Mouse (Mus musculus) adrenal gland, adult (tissue): ENCODE measurements around the gene Bst2.

Source experiments
- DNase-seq, 2 experiments: peaks; one replicate each; pipeline ENCODE4 v3.0.0; 2022 to 2023; ENCODE audit warnings: low spot score in 1 of 2; ENCODE audit not compliant: inconsistent age in 2 of 2

The Bst2 gene

DNA sequence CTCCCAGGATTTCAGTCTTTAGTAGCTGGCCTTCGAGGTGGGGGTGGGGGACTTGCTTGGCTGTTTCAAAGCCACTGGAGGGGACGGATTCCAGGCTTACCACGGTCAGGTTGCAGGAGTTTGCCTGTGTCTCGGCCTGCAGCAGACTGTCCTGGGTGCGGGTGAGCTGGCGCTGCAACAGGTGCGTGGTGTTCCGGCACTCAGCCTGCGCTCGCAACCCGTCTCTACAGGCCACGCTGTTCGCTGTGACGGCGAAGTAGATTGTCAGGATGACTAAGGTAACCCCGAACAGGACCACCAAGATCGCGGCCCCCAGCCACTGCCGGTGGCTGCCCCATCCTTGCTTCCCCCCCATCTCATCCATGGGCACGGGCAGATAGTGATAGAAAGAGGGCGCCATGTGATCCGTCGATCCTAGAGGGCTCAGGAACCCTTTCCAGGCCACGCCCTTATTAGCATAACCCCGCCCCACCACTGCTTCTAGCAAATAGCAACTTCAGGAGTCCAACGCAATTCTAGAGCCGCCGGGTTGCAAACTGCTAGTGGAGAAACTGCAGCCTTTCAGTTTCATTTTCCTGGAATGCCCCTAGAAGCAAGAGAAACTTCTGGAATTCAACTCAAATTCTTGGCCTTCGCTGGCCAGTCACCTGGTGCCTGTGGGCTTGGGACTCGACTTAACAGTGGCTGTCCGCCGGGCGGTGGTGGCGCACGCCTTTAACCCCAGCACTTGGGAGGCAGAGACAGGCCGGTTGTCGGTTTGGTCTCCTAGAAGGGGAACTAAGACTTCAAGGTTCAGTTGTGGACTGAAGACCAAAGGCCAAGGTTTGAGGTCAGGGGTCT is at the start of gene Bst2:
Gene Bst2, minus strand, starts transcription at position 429 of the 840 bp plus-strand sequence.
- peak; percentile 92 to 98 for DNase-seq

DNA sequence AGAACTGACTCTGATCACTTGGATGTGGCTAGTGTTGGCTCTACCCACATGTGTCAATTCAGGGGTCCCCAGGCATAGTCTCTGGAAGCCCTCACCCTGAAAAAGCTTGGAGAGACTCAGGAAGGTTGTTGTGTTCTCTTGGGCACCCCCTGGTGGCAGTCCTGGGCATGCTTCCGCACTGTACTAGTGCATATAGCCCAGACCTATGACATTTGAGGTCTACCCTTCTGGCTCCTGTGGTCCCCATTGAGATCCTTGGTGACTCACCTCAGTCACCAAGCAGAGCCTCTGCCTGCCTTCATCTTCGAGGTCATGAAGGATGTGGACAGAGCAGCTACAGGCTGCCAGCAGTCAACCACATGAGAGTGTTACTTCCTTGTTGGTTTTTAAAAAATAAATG is 49.6 kb upstream of the Bst2 start:
- DNase-seq = peak; percentile 60 to 83

DNA sequence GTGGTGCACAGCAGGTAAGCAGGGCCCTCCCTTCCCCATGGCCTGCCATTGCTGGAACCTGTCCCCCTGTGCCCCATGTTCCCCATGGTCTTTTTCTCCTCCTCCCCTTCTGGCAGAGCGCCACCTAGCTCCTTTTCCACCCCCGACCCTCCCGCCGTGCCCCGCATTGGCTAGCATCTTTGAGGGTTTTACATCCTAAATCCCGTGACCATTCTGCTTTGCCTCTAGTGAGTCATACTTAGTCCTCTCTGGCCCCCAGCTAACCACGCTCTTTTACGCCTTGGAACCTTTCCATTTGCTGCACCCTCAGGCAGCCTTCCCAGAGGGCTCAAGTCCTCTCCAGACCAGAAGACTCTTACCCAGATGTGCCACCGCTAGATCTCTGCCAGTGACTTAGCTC is 42.9 kb upstream of the Bst2 start:
- peak in 1 of 2 experiments; percentile 62 for DNase-seq

DNA sequence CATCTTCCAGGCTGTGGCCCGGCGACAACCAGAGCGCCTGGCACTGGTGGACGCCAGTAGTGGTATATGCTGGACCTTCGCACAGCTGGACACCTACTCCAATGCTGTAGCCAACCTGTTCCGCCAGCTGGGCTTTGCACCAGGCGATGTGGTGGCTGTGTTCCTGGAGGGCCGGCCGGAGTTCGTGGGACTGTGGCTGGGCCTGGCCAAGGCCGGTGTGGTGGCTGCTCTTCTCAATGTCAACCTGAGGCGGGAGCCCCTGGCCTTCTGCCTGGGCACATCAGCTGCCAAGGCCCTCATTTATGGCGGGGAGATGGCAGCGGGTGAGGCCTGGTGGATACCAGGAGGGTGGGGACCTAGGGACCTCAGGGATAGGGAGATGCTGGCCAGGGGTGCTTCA is 42.2 kb upstream of the Bst2 start:
- peak; percentile 77 to 92 for DNase-seq

DNA sequence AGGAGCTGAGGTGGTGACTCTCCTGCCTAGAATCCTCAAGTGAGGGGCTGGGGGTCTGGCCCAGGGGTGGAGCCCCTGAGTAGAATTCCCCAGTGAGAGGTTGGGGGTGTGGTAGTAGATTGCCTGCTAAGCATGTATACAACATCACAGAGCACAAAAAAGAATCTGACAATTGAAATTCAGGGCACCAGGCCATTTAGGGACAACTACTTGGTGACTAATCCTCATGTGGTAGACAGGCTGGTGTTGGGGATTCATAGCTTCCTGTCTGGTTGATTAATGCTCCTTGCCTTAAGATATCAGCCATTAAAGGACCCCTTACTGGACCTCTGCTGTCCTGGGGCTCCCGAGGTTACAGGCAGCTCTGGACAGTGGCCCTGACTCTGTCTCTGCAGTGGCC is 41.8 kb upstream of the Bst2 start:
- DNase-seq = peak in 1 of 2 experiments; percentile 84

DNA sequence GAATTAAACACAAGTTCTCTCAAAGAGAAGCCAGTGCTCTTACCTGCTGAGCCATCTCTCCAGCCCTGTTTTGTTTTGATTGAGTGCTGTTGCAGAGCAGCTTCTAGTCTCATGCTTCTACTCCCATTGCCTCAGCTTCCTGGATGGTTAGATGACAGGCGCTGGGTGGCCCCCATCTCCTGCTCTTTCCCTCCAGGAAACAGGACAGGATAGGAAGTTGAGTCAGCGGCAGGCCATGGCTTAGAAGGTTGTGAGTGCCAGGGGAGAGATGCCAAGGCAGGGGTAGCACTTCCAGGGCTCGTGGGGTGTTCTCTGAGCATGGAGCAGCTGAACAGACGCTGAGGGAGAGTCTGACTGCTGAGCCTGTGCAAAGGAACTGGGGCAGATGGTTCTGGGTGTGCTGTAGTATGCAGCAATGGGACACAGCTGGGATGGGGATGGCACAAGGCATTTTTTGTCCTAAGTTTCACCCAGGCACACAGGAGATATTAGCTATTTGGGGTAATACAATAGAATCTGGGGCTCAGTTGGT is 40.7 kb upstream of the Bst2 start:
- no peak for DNase-seq

- peak in 1 of 2 experiments; percentile 68 for DNase-seq
Measured at GRCm38 (mm10) chr8:71575020-71575419, 37.8 kb upstream of the Bst2 start.

DNA sequence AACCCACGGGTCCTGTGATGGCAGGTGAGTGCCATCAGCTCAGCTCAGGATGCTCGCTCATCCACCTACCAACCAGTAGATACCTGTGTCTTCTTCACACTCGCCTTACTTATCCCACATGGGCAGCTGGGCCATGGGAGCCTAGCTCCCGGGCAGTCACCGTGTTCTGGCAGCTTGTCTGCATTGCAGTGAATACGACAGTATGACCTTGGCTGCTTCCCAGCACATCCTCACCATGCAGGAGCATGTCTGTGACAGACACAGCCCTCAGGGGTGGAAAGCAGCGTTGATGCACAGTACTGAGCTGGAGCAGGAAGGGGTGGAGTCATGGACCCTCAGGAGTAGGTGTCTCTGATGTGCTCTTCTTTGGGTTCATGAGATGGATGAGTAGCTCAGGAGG is 37.2 kb upstream of the Bst2 start:
- peak; percentile 76 to 82 for DNase-seq

DNA sequence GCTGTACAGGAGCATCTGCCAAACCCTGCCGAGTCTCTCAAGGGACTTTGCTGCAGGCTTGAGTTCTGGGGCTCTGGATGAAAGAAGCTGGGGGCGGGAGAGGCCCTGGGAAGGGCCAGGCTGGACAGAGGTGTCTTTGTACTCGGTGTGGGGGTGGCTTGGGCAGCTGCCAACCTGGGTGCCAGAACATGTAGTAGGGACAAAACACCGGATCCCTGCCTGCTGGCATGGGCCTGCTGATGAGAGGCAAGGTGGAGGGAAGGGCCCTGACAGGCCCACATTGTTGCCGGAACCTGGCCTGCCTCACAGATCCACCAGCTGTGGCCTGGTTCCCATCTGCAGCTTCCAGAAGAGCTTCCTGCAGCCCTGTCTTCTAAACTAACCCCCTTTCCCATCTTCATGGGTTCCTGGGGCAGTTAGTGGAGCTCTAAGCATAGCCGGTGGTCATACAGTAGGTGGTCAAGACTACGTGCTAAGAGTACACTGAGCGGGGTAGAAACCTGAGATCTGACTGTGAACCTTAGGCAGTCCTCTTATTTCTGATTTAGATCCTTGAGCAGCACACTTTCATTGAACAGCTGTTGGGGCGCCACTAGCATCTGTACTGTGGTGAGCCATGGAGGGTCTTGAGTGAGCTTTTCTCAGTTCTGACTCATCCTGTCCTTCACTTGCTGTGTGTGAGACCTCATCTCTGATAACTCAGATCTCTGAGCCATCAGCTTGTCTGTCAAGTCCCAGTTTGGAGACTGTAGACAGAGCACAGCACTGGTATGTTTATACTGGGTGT is 35.8 kb upstream of the Bst2 start:
- peak; percentile 75 to 82 for DNase-seq

DNA sequence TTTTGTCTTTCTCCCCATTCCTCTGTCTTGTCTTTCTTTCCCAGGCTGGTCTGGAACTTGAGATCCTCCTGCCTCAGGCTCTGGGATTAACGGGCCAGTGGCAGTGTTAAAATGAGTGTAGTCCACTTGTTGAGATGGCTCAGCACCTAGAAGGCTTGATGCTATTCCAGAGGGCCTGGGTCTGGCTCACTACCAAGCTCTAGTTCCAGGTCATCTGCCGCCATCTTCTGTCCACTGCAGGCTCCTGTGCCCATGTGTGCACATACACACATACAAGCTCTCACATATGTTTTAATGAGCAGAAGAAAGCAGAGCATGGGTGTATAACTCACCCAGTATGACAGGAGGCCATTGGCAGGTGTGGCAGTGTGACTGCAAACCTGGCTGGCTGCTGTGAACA is 34.8 kb upstream of the Bst2 start:
- DNase-seq = no peak

DNA sequence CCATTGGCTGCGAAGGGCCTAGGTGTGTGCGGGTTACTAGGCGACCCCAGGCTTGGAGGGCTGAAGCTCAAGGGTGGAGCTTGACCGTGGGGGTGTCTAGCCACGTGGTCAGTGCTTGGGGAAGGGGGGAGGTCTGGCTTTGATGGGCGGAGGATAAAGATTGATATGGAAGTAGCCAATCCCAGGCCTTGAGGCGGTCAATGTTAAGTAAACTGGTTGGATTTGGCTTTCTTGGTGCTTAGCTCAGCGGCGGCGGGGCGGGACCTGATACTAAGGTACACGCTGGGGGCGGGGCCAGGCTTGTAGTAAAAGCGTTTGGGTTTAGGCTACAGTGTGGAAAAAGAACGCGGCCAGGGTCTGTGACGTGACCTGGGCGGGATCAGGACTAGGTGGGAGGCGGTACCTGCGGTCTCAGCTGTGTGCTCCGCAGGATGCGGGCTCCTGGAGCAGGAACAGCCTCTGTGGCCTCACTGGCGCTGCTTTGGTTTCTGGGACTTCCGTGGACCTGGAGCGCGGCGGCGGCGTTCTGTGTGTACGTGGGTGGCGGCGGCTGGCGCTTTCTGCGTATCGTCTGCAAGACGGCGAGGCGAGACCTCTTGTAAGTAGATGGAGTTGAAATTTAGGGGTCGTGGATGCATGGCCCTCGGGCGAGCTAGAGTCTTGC is 33.2 kb upstream of the Bst2 start:
- DNase-seq = peak in 1 of 2 experiments; percentile 97

GRCm38 (mm10) chr8:71569366-71570290 is 32.4 kb upstream of the Bst2 start:
- peak; percentile 94 to 99 for DNase-seq

GRCm38 (mm10) chr8:71568941-71569340 is 31.7 kb upstream of the Bst2 start:
- DNase-seq = no peak

GRCm38 (mm10) chr8:71568387-71568937 is 31.2 kb upstream of the Bst2 start, which contains the start of gene Slc27a1:
TSS of gene Slc27a1 (plus strand) at chr8:71568882.
- peak; percentile 89 to 97 for DNase-seq

DNA sequence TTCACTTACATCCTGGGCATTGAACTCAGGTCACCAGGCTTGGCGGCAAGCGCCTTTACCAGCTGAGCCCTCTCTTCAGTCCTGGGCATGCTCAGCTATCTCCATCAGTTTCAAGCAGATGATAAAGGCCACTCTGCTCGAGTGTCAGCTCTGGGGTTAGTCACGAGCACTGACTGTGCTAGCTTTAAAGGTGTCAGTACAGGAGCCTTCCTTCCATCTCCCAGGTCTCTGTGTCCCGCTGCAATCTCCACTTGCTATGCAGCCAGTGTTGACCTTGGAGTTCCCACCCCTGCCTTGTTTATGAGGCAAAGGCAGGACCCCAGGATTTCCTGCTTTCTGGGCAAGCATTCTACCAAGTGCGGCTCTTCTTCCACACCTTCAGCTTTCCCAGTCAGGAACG is 30.3 kb upstream of the Bst2 start:
- DNase-seq = peak; percentile 51 to 62

DNA sequence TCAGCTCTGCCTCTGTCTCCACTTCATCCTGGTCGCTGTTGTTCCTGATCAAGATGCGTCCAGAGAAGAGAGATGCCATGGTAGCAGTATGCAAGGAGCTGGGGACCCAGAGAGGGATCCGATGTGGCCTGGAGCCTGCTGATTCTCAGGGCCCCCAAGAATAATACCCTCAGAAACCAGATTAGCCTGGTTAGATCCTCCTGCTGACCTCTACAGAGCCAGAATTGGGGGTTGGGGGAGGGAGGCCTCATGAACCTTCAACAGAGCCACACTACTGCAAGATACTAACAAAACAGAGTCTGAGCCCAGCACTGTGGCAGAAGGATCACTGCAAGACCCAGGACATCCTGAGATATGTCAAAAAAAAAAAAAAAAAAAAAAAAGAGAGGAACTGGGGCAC is 29.2 kb upstream of the Bst2 start, which contains the start of gene Nxnl1:
Gene Nxnl1, minus strand, starts transcription at position 101 of the 400 bp plus-strand sequence.
- no peak for DNase-seq

DNA sequence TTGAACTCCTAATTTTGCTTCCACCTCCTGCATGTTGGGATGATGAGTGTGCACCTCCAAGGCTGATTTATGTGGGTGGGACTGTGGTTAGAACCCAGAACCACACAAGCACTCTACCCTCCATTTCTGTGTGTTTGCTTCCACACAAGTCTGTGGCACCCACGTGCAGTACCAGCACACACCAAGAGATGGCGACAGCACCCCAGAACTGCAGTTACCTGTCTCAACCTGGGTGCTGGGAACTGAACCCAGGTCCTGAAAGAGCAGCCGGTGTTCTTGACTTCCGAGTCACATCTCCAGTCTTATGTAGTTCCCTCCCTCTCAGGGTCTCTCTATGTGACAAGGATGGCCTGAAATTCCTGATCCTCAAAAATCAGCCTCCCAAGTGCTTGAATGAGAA is 26.7 kb upstream of the Bst2 start:
- DNase-seq = no peak

DNA sequence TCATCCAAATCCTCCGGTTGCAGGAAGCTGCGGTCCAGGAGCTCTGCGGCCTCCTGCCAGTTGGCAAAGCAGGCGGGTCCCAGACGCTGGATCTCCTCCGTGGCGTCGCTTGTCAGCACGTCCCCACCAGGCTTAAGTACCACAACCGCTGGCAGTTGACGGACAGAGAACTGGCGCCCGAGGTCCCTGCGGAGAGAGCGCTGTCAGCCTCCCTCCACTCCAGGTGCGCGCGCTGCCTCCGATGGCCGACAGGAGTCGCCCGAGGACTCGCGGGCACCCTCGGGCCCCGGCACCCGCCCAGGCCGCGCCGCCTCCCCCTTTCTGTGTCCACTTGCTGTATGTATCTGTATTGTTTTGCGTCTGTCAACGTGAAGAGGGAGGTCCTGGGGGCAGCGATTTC is 25.5 kb upstream of the Bst2 start:
- peak; percentile 86 to 94 for DNase-seq

DNA sequence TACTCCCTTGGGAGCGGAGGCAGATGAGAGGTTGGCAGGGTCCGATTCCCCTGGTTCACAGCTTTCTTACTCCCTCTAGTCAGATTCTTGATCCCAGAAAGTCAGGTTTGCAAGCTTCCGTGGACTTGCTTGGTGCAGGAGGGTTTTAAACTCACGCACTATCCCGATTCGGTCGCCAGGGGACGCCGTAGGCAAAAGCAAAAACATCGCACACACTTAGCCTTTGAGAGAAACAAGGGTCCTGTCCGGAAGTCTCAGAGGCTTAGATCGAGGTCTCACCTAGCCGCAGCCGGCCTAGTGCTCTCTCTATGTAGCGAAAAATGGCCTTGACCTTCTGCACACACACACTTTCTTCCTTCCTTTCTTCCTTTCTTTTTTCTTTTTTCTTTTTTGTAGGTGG is 24.1 kb upstream of the Bst2 start:
- peak; percentile 58 to 87 for DNase-seq

GRCm38 (mm10) chr8:71560765-71561164 is 23.5 kb upstream of the Bst2 start:
- peak in 1 of 2 experiments; percentile 78 for DNase-seq
